Comparison of ENCODE assay signal across 24 mouse cellular contexts in the genomic region with DNA sequence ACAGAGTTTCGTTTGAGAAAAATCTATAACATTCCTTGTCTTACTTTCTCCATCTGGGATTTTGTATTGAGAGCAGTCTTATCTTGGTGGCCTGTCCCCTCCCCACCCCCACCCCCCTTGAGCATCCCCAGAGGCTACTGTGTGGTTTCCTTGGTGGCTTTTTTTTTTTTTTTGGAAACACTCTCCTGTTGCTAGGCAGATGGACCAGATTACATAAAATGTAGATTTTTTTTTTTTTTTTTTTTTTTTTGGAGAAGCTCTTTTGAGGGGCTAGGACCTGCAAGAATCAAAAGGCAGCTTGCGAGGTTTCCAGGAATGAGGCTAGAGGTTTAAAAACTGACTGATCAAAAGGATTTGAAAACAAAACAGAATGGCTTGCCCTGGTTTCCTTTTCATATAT.
"Had no signal": no experiment of that assay in that cellular context is flagged by ENCODE, and none has a peak within 500 bp of the region (broad histone marks: within the 10 kb centered on the region; RNA-seq: fewer than 3 reads in every experiment).

No protein-coding gene starts in this region.

- DNase-seq: gastrocnemius, postnatal 14 days; gastrocnemius, postnatal 36 days; heart, adult 2 months; heart, postnatal 14 days; heart, postnatal 36 days; kidney, adult 11 months; kidney, adult 2 months; kidney, adult 9 months; kidney, postnatal 14 days; kidney, postnatal 36 days; layer of hippocampus, postnatal 36 days; left cerebral cortex, postnatal 4 days had no signal

- H3K9me3 ChIP-seq: heart, embryonic 13.5 days; heart, embryonic 15.5 days; hindbrain, embryonic 13.5 days; kidney, embryonic 15.5 days; limb, embryonic 13.5 days; limb, embryonic 15.5 days; liver, embryonic 12.5 days had no signal

- H3K27me3 ChIP-seq: heart, embryonic 13.5 days; heart, embryonic 15.5 days; hindbrain, embryonic 13.5 days; kidney, embryonic 15.5 days; limb, embryonic 13.5 days; limb, embryonic 15.5 days; liver, embryonic 12.5 days had no signal

- H3K36me3 ChIP-seq: heart, embryonic 13.5 days; heart, embryonic 15.5 days; hindbrain, embryonic 13.5 days; kidney, embryonic 15.5 days; limb, embryonic 13.5 days; limb, embryonic 15.5 days; liver, embryonic 12.5 days had no signal

- ATAC-seq: hindbrain, postnatal 0 days; intestine, embryonic 16.5 days; liver, embryonic 12.5 days had no signal

- H3K4me3 ChIP-seq: heart, adult 2 months; heart, embryonic 13.5 days; heart, embryonic 15.5 days; hindbrain, embryonic 13.5 days; kidney, embryonic 15.5 days; limb, embryonic 13.5 days; limb, embryonic 15.5 days; liver, embryonic 12.5 days had no signal

- H3K4me1 ChIP-seq: hindbrain, embryonic 13.5 days; limb, embryonic 13.5 days; limb, embryonic 15.5 days had no signal

- H3K27ac ChIP-seq: heart, adult 2 months; heart, embryonic 13.5 days; heart, embryonic 15.5 days; hindbrain, embryonic 13.5 days; hindbrain, postnatal 0 days; kidney, embryonic 15.5 days; kidney, postnatal 0 days; limb, embryonic 13.5 days; limb, embryonic 15.5 days; liver, embryonic 12.5 days; liver, embryonic 14.5 days had no signal

- H3K9ac ChIP-seq: heart, embryonic 13.5 days; heart, embryonic 15.5 days; hindbrain, embryonic 13.5 days; kidney, embryonic 15.5 days; limb, embryonic 13.5 days; limb, embryonic 15.5 days; liver, embryonic 12.5 days; liver, embryonic 14.5 days had no signal

- H3K4me2 ChIP-seq: heart, embryonic 11.5 days; heart, embryonic 13.5 days; heart, embryonic 15.5 days; hindbrain, embryonic 13.5 days; kidney, embryonic 15.5 days; limb, embryonic 13.5 days; limb, embryonic 15.5 days; liver, embryonic 12.5 days had no signal
